Mouse (Mus musculus): Measurements from ENCODE around the gene Hspa1b. TPM values are rescaled to one million over a fixed set of nuclear protein-coding genes. Genes with fewer than 3 reads are reported as not detected.

Hspa1b gene
- total RNA-seq, 2 experiments from 2014 or later, result 18.8 to 22.1 TPM

DNA sequence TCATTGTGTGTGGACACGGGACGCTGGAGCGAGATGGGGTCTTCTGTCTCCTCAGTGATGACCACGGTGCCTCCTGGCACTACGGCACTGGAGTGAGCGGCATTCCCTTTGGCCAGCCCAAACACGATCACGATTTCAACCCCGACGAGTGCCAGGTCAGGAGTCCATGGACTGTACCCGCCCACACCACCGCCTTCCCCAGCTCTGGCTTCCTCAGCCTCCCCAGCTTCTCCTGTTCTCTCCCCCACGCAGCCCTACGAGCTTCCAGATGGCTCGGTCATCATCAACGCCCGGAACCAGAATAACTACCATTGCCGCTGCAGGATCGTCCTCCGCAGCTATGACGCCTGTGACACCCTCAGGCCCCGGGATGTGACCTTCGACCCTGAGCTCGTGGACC lies 25.0 kb downstream of the Hspa1b start:
- TF ChIP-seq CTCF (IDR thresholded peaks at IDR 0.05), result no peak
- H3K27ac ChIP-seq, result no peak overlapping the region
- intact Hi-C loops (cut with DNase I), result no loop called here
- DNase-seq (ENCODE audit: extremely low spot score in 1 of 2, low spot score in 2 of 2), result no peak
- H3K4me3 ChIP-seq, result no peak overlapping the region

DNA sequence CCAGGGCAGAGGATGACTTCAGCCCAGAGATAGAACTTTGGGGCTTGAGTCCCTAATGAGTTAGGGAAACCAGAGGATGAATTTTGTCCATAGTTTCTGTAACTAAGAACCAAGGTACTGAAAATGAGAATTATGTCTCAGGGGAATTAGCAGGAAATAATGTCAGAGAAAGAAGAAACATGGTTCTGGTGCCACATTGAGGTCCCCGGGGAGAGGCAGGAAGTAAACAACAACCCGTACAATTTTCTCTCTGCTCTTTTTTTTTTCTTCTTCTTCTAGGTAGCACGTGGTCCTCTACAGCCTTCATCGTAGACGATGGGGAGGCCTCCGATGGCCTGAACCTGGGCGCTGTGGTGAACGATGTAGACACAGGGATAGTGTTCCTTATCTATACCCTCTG lies 26.8 kb downstream of the Hspa1b start:
- TF ChIP-seq CTCF (IDR thresholded peaks at IDR 0.05), result no peak
- Histone ChIP-seq H3K4me3 (peak overlapping the region; percentile 75), H3K27ac (no peak overlapping the region; the same call in 1 of the 2 replicates)
- intact Hi-C loops (cut with DNase I), result no loop called here
- no peak for DNase-seq (ENCODE audit: extremely low spot score in 1 of 2, low spot score in 2 of 2)

DNA sequence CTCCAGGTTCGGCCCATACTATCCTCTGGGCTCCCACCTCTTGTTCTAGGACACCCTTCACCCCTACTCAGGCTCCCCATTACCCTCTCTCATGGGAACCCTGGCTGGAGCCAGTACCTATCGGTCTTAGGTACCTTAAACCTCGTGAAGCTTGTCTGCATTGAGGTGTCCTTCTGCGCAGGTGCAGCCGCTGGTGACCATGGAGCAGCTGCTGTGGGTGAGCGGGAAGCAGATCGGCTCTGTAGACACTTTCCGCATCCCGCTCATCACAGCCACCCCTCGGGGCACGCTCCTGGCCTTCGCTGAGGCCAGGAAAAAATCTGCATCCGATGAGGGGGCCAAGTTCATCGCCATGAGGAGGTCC lies 27.3 kb downstream of the Hspa1b start:
- peak overlapping the region; percentile 90 for H3K27ac ChIP-seq
- peak overlapping the region; percentile 75 for H3K4me3 ChIP-seq
- no peak for TF ChIP-seq CTCF (IDR thresholded peaks at IDR 0.05)
- peak; percentile 39 to 44 for DNase-seq (ENCODE audit: extremely low spot score in 1 of 2, low spot score in 2 of 2)
- intact Hi-C loops (cut with DNase I), result loop anchor here (2.0 kb wide), 2 partner anchors 19 to 33 kb away; partner anchors contain the start of genes C2 and Ehmt2

DNA sequence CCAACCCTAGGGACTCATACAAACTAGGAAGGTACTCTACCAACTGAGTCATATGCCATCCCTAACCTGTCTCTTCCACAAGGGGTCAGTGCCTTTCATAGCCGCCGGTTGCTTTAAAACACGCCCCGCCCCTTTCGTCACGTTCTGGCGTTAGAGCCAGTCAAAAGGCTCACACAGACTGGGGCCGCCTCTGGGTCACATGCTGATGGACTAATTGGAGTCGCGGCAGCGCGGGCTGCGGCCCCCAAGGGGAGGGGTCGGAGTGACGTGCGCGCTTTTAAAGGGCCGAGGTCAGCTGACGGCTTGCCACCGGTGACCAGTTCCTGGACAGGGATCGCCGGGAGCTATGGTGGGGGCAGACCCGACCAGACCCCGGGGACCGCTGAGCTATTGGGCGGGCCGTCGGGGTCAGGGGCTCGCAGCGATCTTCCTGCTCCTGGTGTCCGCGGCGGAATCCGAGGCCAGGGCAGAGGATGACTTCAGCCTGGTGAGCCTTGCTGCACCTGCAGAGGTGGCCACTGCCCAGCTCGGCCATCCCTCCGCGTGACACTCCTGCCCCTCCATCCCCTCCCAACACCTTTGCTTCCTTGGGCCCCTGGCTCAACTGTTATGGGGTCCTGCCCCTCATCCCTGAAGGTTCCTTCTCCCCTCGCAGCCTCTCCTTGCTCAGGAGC lies 27.8 kb downstream of the Hspa1b start, which contains the start of gene Neu1:
Gene Neu1, plus strand, starts transcription at position 193 of the 674 bp plus-strand sequence.
- DNase-seq (ENCODE audit: extremely low spot score in 1 of 2, low spot score in 2 of 2), result peak; percentile 97
- TF ChIP-seq CTCF (IDR thresholded peaks at IDR 0.05), result peak; percentile 78
- peak within 1 kb of the TSS; percentile 75 for H3K4me3 ChIP-seq
- intact Hi-C loops (cut with DNase I), result loop anchor here (2.0 kb wide), 2 partner anchors 20 to 32 kb away; partner anchors contain the start of genes C2 and Ehmt2
- H3K27ac ChIP-seq, result peak within 1 kb of the TSS; percentile 90

DNA sequence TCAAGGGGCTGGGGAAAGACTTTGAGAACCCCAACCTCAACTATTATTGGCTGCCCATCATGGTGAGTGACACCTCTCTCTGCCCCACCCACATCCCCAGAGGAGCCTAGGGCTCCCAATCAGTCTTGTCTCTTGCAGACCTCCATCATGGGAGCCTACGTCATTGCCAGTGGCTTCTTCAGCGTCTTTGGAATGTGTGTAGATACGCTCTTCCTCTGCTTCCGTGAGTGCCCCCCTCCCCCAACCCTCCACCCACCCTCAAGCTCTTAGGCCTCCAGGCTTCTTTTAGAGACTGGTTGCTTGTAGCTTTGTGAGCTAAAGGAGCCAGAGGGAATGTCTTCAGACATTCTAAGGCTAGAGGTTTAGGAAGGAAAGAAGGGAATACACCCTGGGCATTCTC lies 30.2 kb downstream of the Hspa1b start:
- DNase-seq (ENCODE audit: extremely low spot score in 1 of 2, low spot score in 2 of 2), result no peak
- no peak overlapping the region for H3K4me3 ChIP-seq
- TF ChIP-seq CTCF (IDR thresholded peaks at IDR 0.05), result no peak
- intact Hi-C loops (cut with DNase I), result no loop called here
- H3K27ac ChIP-seq, result no peak overlapping the region

DNA sequence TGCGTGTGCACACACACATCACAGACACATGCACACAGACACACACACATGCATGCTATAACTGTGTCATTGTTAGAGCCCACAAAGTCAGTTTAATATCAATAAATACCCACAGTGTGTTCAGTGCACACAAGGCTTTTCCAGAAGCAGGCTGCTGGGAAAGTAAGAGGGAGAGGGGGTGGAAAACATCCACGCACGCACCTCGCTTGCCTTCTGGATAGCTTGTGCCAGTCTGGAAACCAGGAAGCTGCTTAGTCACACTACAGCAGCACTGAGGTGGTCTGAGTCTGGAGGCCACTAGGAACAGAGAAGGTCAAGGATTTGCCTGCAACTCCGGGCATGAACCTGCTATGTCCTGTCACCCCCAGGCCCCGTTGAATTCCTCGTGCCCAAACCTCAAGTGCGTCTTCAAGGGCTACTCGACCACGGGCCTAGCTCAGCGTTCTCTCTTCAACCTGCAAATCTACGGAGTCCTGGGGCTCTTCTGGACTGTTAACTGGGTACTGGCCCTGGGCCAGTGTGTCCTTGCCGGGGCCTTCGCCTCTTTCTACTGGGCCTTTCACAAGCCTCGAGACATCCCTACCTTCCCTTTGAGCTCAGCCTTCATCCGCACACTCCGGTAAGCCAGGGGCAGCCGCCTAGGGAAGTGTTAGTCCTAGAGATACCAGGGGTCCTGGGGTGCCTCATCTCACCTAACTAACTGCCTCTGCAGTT lies 31.6 kb downstream of the Hspa1b start:
- TF ChIP-seq CTCF (IDR thresholded peaks at IDR 0.05), result no peak
- H3K27ac ChIP-seq, result peak overlapping the region; percentile 50; the same call in 1 of the 2 replicates
- peak in 1 of 2 experiments; percentile 33 for DNase-seq (ENCODE audit: extremely low spot score in 1 of 2, low spot score in 2 of 2)
- intact Hi-C loops (cut with DNase I), result no loop called here
- no peak overlapping the region for H3K4me3 ChIP-seq

DNA sequence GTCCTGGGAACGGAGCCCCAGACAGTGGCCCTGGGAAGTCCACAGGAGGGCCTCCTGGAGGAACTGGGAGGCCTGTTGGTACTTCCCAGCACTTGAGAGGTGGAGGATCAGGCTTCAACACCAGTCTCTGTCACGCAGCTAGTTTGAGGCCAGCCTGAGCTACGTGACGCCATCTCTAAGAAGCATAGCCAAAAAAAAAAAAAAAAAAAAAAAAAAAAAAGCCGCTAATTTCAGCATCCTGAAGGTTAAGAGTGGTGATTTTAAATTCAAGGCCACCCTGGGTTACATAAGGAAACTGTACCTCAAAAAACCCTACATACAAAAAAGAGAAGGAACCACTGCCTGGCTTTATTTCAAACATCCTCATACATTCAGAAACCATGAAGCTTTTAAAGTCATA lies 34.8 kb downstream of the Hspa1b start:
- intact Hi-C loops (cut with DNase I), result no loop called here
- no peak overlapping the region for H3K27ac ChIP-seq
- no peak overlapping the region for H3K4me3 ChIP-seq
- DNase-seq (ENCODE audit: extremely low spot score in 1 of 2, low spot score in 2 of 2), result no peak
- TF ChIP-seq CTCF (IDR thresholded peaks at IDR 0.05), result no peak

DNA sequence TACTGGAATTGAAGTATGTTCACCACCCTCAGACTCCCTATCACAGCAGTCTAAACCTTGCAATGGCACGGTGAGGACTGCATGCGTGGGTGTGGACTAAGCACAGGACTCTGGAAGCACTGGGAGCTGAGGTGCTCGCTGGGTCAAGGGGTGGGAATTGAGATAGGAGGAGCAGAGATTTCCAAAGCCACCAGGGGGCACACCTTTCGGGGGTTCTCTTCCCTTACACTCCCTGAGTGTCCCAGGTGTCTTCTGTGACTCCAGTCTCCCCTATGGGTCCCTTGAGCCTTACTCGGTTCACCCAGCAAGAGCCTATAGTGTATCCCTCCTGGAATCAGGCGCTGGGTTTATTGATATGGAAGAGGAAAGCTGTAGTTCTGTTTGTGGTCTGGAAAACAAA lies 36.1 kb downstream of the Hspa1b start:
- TF ChIP-seq CTCF (IDR thresholded peaks at IDR 0.05), result peak; percentile 16
- DNase-seq (ENCODE audit: extremely low spot score in 1 of 2, low spot score in 2 of 2), result no peak
- intact Hi-C loops (cut with DNase I), result no loop called here
- Histone ChIP-seq H3K4me3 (no peak overlapping the region), H3K27ac (no peak overlapping the region)

DNA sequence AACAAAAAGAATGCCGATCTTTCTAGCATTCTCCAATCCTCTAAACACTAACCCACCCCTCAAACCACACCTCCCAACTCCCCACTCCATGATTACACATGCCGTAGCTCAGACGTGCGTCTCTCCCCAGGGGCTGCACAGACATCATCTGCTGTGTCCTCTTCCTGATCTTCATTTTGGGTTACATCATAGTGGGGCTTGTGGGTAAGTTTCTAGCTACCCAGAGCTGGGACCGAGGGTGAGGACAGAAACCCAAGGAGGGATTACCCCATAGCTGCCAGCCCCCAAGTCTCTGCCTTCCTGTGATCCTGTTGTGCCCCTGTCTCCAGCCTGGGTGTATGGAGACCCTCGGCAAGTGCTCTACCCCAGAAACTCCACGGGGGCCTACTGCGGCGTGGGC lies 41.9 kb downstream of the Hspa1b start:
- no peak for TF ChIP-seq CTCF (IDR thresholded peaks at IDR 0.05)
- intact Hi-C loops (cut with DNase I), result no loop called here

DNA sequence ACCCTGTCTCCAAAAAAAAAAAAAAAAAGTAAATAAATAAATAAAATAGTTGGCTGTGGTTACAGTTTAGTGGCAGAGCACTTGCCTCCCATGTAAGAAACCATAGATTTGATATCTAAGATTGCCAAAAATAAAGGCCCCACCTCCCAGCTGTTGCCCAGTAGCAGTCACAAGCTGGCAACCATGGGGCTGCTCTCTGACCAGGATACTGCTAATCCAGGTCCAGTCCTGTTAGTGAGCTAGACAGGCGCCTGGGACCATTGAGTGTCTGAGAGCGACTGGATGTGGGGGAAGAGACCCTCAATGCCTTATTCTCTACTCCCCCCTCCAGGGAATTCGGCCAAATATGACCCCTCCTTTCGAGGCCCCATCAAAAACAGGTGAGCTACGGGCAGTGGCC lies 42.7 kb downstream of the Hspa1b start:
- TF ChIP-seq CTCF (IDR thresholded peaks at IDR 0.05), result no peak
- no peak overlapping the region for H3K4me3 ChIP-seq
- DNase-seq (ENCODE audit: extremely low spot score in 1 of 2, low spot score in 2 of 2), result no peak
- no peak overlapping the region for H3K27ac ChIP-seq
- intact Hi-C loops (cut with DNase I), result no loop called here

More for the DNA sequence above, 41.9 kb downstream of the Hspa1b start:
- no peak overlapping the region for H3K4me3 ChIP-seq
- DNase-seq (ENCODE audit: extremely low spot score in 1 of 2, low spot score in 2 of 2), result no peak
- no peak overlapping the region for H3K27ac ChIP-seq

DNA sequence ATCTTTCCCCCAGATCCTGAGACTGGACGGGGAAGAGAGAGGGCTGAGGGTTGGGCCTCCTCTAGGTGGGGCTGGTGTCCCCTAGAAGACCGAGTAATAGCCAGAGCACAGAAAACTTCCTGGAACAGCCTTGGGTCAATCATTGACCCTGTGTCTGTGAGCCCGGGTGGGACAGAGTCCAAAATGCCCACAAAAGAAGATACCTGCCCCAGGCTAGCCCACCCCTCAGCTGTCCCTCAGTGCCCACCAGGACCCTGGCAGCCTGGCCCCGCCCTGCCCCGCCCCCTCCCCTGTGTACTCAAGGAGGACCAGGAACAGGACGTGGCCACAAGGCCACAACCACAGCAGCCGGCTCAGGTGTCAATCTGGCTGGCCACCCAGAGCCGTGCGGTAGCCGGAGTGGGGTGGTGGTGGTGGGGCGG lies 43.6 kb downstream of the Hspa1b start:
- Histone ChIP-seq H3K27ac (no peak overlapping the region), H3K4me3 (no peak overlapping the region)
- intact Hi-C loops (cut with DNase I), result no loop called here
- TF ChIP-seq CTCF (IDR thresholded peaks at IDR 0.05), result peak; percentile 6; the same call in 1 of the 2 replicates
- no peak for DNase-seq (ENCODE audit: extremely low spot score in 1 of 2, low spot score in 2 of 2)

DNA sequence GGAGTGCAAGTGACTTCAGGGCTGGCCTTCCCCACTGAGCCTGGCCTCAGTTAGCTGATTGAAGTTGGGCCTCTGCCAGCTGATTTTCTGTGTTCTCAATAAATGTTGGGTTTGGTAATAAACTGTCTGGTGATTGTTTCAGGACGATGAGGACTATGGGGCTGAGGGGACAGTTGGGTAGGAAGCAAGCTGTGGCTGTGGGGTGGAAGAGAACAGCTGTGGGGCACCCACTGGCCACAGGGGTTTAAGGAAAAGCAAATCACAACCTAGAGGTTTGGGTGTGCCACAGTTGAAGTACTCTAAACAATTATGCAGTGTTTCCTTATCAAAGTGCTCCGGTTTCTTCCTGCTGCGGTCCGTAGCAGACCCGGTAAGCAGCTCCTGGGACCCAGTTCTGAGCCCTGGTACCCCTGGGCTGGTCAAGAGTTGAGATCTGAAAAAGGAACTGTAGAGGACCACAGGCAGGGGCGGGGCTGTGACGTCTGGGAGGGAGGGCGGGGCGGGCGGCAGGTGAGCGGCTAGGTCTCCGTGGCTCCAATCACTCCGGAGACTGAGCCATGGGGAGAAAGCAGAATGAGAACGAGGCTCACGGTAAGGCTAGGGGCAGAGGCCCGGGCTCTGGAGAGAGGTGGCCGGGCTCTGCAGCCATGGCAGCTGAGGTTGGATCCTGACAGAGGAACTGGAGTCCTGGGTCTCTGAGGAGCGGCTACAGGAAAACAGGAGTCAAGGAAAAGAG lies 44.9 kb downstream of the Hspa1b start, which contains the start of gene Slc44a4:
Gene Slc44a4, plus strand, starts transcription at position 537 of the 736 bp plus-strand sequence.
- no peak within 1 kb of the TSS for H3K27ac ChIP-seq
- intact Hi-C loops (cut with DNase I), result no loop called here
- H3K4me3 ChIP-seq, result no peak within 1 kb of the TSS
- TF ChIP-seq CTCF (IDR thresholded peaks at IDR 0.05), result no peak
- no peak for DNase-seq (ENCODE audit: extremely low spot score in 1 of 2, low spot score in 2 of 2)
